Mouse (Mus musculus) bone marrow, adult 2 months (tissue): ENCODE data around the gene Dgki. TPM values are rescaled to one million over a fixed set of nuclear protein-coding genes. Genes with fewer than 3 reads are reported as not detected.

ENCODE experiments used
- H3K27ac ChIP-seq: fragments of 200-500 bp; 2 replicates; pipeline ENCODE4 v1.5.1; 2012; ENCODE audit warnings: low read depth, mild to moderate bottlenecking, control low read depth, inconsistent platforms, low read length; ENCODE audit not compliant: control insufficient read depth, poor library complexity, insufficient read depth
- H3K4me1 ChIP-seq: fragments of 200-500 bp; 2 replicates; pipeline ENCODE4 v1.6.1; 2011; ENCODE audit warnings: low read length; ENCODE audit not compliant: control insufficient read depth, insufficient read depth
- H3K4me3 ChIP-seq: fragments of 200-500 bp; replicated peaks from 2 replicates; pipeline ENCODE3; 2011; ENCODE audit warnings: mild to moderate bottlenecking, low read depth, low read length, control low read depth; ENCODE audit not compliant: control insufficient read depth
- CTCF ChIP-seq: fragments of 200-500 bp; IDR thresholded peaks from 2 replicates; pipeline ENCODE4 v1.5.1; 2011; ENCODE audit warnings: low read length, control low read depth; ENCODE audit not compliant: control insufficient read depth, insufficient read depth
- POLR2A ChIP-seq: fragments of 200-500 bp; IDR thresholded peaks from 2 replicates; pipeline ENCODE4 v1.6.1; 2011; ENCODE audit warnings: low read depth, mild to moderate bottlenecking, control low read depth, low read length, borderline replicate concordance; ENCODE audit not compliant: control insufficient read depth
- WGBS: fragments of 180-500 bp; shearing (Covaris S2); methylation state at CpG from one replicate; pipeline ENCODE4 v1.1.7; 2018; 5-methylcytosine and 5-hydroxymethylcytosine counted together
- polyA plus RNA-seq: library from polyadenylated mRNA; stranded (reverse); fragments of >200 nt; gene quantifications from 2 replicates; pipeline ENCODE4 v1.2.4, GENCODE M21; 2011; ENCODE audit warnings: low replicate concordance; ENCODE audit not compliant: missing spikeins, insufficient read depth, insufficient read length

The Dgki gene
- polyA plus RNA-seq, 1 experiment: 7.2 TPM

DNA sequence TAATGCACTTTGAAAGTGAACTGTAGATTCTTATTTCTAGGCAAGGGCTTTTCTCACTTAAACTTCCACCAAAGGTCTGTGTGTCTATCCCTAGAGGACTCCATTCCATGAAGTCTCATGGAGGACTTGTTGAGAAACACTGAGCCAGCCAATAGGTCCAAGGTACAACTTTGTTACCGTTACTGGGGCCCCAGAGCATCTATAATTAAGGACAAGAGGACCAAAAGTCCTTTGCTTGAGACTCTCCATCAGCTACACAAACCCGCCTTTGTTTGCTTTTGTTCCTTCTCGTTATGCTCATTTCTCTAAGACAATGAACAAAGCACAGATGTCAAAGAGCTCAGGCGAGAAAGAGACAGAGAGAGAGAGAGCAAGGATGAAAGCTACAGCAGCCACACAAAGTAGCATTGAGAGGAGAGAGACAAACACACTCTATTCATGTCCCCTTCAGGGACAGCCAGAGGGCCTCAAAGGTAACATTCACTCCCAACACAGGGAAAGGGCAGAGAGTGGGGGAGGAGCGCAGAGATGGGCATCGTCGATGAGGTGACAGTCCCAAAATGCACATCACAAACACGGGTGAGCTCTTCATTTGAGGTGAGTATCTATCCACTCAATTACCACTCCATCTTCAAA is 396.7 kb downstream of the Dgki start:
- WGBS: 59% methylated on average over 8 of the region's 8 CpGs
- H3K4me3 ChIP-seq: no peak overlapping the region

DNA sequence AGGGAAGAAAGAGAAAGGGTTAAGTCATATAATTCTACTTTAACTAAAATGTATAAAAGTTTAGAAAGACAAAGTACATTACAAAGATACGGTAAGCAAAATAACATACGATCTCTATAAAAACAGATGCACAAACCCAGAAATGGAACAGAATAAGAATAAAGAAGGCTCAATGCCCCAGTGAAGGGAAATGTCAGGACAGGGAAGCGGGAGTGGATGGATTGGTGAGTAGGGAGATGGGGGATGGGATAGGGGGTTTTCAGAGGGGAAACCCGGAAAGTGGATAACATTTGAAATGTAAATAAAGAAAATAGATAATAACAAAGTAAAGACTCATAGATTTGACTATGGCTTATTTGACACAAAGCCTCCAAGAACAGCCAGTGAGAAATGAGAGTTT is 400.1 kb downstream of the Dgki start:
- Histone ChIP-seq H3K27ac (no peak overlapping the region), H3K4me1 (no peaks in the 10 kb centered on the region), H3K4me3 (no peak overlapping the region)
- WGBS: 82% methylated on average over 4 of the region's 4 CpGs
- TF ChIP-seq CTCF (no peak), POLR2A (no peak)

More for the DNA sequence above, 396.7 kb downstream of the Dgki start:
- Histone ChIP-seq H3K4me1 (no peaks in the 10 kb centered on the region), H3K27ac (no peak overlapping the region)
- TF ChIP-seq POLR2A (no peak), CTCF (no peak)

DNA sequence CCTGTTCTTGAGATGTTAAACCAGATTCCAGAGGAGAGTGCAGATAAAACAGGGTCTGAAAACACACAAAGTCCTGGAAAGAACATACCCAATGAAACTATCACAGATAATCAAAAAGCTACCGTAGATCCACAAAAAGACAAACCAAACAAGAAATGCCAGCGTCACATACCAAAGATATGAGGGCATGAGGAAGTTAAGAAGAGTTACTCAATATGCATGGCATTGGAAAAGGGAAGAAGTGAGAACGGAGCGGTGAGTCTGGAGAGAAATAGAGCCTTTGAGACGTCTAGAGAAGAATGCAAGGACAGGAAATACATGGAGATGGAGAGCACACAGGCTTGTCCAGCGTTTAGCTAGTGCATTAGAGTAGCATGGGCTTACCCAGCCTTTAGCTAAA is 401.6 kb downstream of the Dgki start:
- 29% methylated on average over 6 of the region's 6 CpGs for WGBS
- H3K4me3 ChIP-seq: no peak overlapping the region
- TF ChIP-seq CTCF: no peak
- no peak for TF ChIP-seq POLR2A

DNA sequence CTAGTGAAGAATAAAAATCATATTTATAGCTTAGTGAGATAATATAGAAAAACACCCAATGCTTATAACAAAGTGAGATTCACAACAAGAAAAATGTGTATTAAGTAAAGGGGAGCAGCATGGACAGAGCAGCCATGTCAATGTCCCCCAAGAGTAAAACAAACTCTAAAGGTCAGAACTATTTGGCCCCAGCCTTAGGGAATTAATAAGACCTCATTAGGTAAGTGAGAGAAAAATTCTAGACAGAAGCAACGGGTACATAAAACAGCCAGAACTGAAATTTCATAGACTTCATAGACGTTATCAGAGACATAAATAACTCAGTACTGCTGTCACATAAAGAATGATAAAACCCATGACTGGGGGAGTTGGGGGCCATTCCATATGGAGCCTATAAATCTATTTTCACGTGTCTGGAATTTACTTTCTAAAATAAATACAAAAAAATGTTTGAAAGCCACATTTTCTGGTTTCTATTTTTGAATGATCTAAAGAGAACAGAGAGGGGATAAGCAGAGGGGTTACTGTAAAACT is 402.3 kb downstream of the Dgki start:
- TF ChIP-seq POLR2A: no peak
- no peak for TF ChIP-seq CTCF
- 65% methylated on average over 3 of the region's 3 CpGs for WGBS
- Histone ChIP-seq H3K27ac (no peak overlapping the region), H3K4me1 (no peaks in the 10 kb centered on the region), H3K4me3 (no peak overlapping the region)

More for the DNA sequence above, 401.6 kb downstream of the Dgki start:
- no peaks in the 10 kb centered on the region for H3K4me1 ChIP-seq
- H3K27ac ChIP-seq: no peak overlapping the region

DNA sequence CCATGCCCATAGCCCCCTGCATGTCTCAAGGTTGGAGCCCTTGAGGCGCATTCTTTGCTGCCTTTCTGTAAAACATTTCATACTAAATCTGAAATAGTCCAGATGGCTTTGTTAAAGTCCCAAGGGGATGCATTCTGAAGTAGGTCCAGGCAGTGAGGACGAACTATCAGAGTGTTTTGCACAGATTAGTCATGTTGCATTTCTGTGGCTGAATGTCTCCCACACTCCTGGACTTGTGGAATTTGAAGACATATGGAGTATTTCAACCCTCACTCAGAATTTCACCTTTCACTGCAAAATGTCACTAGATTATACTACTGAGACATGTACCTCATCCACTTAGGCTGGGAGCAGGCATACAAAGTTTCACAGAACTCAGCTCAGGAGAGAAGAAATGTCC is 403.3 kb downstream of the Dgki start:
- 67% methylated on average over 2 of the region's 2 CpGs for WGBS
- TF ChIP-seq CTCF (no peak), POLR2A (no peak)
- Histone ChIP-seq H3K4me3 (no peak overlapping the region), H3K4me1 (no peaks in the 10 kb centered on the region), H3K27ac (no peak overlapping the region)

DNA sequence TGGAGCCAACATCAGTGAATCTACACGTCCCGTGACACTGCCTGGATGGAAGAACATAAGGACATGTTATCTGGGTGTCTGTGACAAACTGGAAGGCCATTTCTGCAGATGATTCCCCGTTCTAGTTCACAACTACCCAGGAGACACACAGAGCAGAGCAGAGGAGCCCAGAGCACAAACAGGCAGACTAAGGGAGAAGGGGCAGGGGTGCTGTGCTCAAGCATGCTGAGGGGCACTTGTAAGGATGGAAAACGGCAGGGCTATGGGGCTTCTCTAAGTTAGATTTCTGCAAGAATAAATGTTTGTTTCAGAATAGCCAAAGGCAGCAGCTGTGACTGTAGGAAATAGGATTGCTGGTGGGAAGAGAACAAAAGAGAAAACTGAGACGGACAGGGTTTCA is 408.2 kb downstream of the Dgki start:
- WGBS: 76% methylated on average over 5 of the region's 5 CpGs
- Histone ChIP-seq H3K4me3 (no peak overlapping the region), H3K4me1 (no peaks in the 10 kb centered on the region), H3K27ac (no peak overlapping the region)
- no peak for TF ChIP-seq CTCF
- no peak for TF ChIP-seq POLR2A

DNA sequence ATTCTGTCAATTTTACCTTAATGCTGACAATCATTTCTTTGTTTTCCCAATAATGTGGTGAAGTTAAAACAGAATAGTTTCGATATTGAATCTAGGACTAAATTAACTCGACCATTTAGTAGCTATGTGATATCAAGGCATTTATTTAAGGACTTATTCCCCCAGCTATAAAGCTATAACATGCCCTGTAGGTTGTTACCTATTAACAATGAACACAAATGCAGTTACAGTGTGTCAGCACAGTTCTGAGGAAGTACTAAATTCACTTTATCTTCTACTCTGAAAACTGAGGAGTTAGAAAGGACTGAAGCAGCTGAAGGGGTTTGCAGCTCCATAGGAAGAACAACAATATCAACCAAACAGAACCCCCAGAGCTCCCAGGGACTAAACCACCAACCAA is 409.2 kb downstream of the Dgki start:
- no peak for TF ChIP-seq POLR2A
- no peak for TF ChIP-seq CTCF
- H3K27ac ChIP-seq: no peak overlapping the region
- 61% methylated on average over 2 of the region's 2 CpGs for WGBS
- H3K4me3 ChIP-seq: no peak overlapping the region
- H3K4me1 ChIP-seq: no peaks in the 10 kb centered on the region

DNA sequence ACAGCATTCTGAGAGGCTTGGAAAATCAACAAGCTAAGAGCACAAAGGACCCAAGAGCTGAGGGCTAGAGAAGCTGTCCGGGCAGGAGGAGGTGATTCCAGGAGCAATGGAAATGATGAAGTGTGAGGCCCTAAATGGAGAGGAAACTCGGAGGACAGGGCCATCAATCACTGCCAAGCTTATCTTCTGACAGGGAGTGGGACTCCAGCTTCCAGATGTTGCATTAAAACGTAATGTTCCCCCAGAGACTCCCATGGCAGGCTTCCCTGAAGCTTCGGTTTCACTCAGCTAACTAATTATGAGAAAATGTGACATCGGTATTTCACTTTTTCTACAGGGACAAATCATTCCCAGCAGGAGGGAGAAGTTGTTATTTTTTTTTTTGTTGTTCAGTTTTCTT is 409.7 kb downstream of the Dgki start:
- WGBS: 46% methylated on average over 5 of the region's 5 CpGs
- TF ChIP-seq CTCF (no peak), POLR2A (no peak)
- no peak overlapping the region for H3K27ac ChIP-seq

DNA sequence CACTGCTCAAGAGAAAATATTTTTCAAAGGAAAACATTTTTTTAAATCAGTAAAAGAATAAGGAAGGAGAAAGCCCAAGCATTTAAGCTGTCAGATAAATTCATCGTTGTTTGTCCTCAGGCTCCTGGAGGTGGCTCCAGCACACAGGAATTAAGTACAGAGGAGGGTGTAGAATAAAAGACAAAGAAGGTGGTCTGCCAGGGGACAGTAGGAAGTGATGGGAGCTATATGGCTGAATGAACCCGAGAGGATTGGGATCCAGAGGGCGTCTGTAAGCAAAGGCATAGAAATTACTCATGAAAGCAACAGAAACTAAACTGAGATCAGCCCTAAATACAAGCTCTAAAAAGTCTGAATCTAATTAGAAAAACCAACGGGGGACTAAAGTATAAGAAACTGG is 418.7 kb downstream of the Dgki start:
- Histone ChIP-seq H3K27ac (no peak overlapping the region), H3K4me1 (no peaks in the 10 kb centered on the region), H3K4me3 (no peak overlapping the region)
- TF ChIP-seq POLR2A (no peak), CTCF (no peak)
- WGBS: 71% methylated on average over 4 of the region's 4 CpGs

More for the DNA sequence above, 409.7 kb downstream of the Dgki start:
- Histone ChIP-seq H3K4me1 (no peaks in the 10 kb centered on the region), H3K4me3 (no peak overlapping the region)
